Mouse (Mus musculus): ENCODE measurements at regions not wholly inside any gene's neighbourhood (a gene's known extent, or its start where the extent isn't known, plus 50 kb on each side); places are given as distances from the start of the nearest gene placed in this dataset.

DNA sequence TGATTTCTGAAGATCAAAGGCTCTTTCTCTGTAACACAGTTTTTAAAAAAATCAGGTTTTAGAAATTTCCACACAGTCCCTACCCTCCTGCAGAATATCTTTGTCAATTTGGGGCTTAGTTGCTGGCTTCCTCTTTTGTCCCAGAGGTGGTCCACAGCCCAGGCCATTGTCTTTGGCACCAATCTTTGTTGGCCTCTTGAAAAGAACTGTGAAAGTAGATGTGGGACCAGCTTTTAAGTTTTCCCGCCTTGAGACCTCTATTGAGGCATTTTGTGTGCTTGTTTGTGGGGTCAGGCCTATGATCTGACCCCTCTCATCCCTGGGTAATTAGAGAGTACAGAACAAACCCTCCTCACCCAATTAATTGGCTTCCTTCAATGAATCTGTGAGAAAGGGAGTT lies 523.9 kb upstream of the Tnc start:
- H3K9me3 ChIP-seq (ENCODE audit: control insufficient read depth, low read length) = no peaks in the 10 kb centered on the region
- H3K27ac ChIP-seq (replicated peaks; ENCODE audit: low read depth, low read length) = no peak overlapping the region
- DNase-seq = no peak
- WGBS = 21% methylated on average over 1 of the region's 1 CpGs
- H3K4me1 ChIP-seq (ENCODE audit: control insufficient read depth, insufficient read depth, low read length) = no peaks in the 10 kb centered on the region
- no peaks in the 10 kb centered on the region for H3K27me3 ChIP-seq (ENCODE audit: control insufficient read depth, insufficient read depth, low read length)
- H3K4me2 ChIP-seq (ENCODE audit: low read length) = no peak overlapping the region
- H3K36me3 ChIP-seq (ENCODE audit: control insufficient read depth, insufficient read depth, low read length) = no peaks in the 10 kb centered on the region
- no peak overlapping the region for H3K4me3 ChIP-seq (replicated peaks; ENCODE audit: low read depth, low read length)
- H3K9ac ChIP-seq (replicated peaks; ENCODE audit: low read length) = no peak overlapping the region
- no peak for ATAC-seq (ENCODE audit: low FRiP score, low TSS enrichment)

DNA sequence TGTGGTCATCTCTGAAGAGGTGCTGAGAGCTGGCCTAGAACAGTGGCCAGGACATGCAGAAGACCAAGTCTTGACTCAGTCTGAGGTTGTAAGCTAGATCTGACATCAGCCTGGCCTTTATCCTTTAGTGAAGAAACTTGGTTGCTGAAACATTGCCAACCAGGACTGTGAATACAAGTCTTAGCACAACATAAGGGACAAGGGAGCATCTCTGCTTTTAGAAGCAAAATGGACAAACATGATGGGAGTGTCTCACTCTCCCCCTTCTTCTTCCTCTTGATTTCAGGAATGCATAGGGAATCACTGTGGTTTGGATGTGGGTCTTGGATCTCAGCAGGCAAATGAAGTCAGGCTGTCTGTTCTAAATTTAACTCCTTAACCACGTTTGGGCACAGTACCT lies 529.1 kb upstream of the Tnc start:
- WGBS = 51% methylated on average over 1 of the region's 1 CpGs
- H3K4me3 ChIP-seq (replicated peaks; ENCODE audit: low read depth, low read length) = no peak overlapping the region
- H3K4me2 ChIP-seq (ENCODE audit: low read length) = no peak overlapping the region
- DNase-seq = no peak
- no peak overlapping the region for H3K9ac ChIP-seq (replicated peaks; ENCODE audit: low read length)
- no peaks in the 10 kb centered on the region for H3K27me3 ChIP-seq (ENCODE audit: control insufficient read depth, insufficient read depth, low read length)
- no peaks in the 10 kb centered on the region for H3K4me1 ChIP-seq (ENCODE audit: control insufficient read depth, insufficient read depth, low read length)
- no peaks in the 10 kb centered on the region for H3K9me3 ChIP-seq (ENCODE audit: control insufficient read depth, low read length)
- no peak overlapping the region for H3K27ac ChIP-seq (replicated peaks; ENCODE audit: low read depth, low read length)
- no peak for ATAC-seq (ENCODE audit: low FRiP score, low TSS enrichment)
- no peaks in the 10 kb centered on the region for H3K36me3 ChIP-seq (ENCODE audit: control insufficient read depth, insufficient read depth, low read length)

DNA sequence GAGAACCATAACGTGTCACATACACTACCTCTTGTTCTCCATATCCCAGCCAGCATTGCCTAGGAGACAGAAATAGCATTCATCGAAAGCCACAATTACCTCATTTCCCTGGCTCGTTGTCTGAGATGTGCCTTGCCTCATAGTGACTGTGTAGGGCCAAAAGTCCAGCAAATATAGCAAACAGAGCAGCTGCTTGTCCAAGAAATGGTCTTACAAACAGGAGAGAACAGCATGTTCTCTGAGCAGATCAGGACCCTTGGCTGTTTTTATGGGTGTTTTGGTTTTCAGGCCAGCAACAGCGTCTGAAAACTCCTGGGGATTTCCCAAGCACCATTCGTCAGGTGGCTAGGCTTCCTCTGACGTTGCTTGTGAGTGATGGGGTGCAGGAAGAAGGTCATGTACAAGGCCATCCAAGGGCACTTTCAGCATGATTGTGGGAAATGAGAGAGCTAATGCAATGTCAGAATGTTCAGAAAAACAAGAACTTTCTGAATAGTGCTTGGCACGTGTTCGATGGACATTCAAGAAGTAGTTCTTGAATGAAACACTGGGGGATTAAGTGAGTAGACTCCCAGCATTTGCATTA lies 528.9 kb upstream of the Pappa start:
- 84% methylated on average over 8 of the region's 8 CpGs for WGBS

DNA sequence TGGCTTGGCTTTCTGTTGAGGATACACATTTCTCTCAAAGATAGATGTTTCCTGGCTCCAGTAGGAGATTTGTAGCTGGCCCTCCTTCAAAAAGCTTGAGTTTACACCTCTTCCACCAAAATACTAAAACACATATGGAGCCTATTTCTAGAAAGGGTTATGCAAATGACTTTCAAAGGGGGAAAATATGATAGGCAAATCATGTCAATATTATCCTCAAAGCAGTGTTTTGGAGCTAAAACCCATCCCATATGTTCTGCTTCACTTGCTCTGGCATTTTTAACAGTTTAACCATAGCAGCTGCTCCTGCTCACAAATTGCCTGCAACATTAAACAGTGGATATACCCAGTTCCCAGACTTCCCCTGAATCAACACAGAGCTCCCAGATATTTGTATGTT lies 525.5 kb upstream of the Pappa start:
- no peaks in the 10 kb centered on the region for H3K9me3 ChIP-seq (ENCODE audit: control insufficient read depth, low read length)
- H3K9ac ChIP-seq (replicated peaks; ENCODE audit: low read length) = no peak overlapping the region
- no peaks in the 10 kb centered on the region for H3K36me3 ChIP-seq (ENCODE audit: control insufficient read depth, insufficient read depth, low read length)
- H3K27ac ChIP-seq (replicated peaks; ENCODE audit: low read depth, low read length) = no peak overlapping the region
- H3K4me1 ChIP-seq (ENCODE audit: control insufficient read depth, insufficient read depth, low read length) = no peaks in the 10 kb centered on the region
- no peak for ATAC-seq (ENCODE audit: low FRiP score, low TSS enrichment)
- H3K4me2 ChIP-seq (ENCODE audit: low read length) = no peak overlapping the region
- DNase-seq = no peak
- no peak overlapping the region for H3K4me3 ChIP-seq (replicated peaks; ENCODE audit: low read depth, low read length)
- no peaks in the 10 kb centered on the region for H3K27me3 ChIP-seq (ENCODE audit: control insufficient read depth, insufficient read depth, low read length)

More for the DNA sequence above, 528.9 kb upstream of the Pappa start:
- no peaks in the 10 kb centered on the region for H3K36me3 ChIP-seq (ENCODE audit: control insufficient read depth, insufficient read depth, low read length)
- no peak overlapping the region for H3K27ac ChIP-seq (replicated peaks; ENCODE audit: low read depth, low read length)
- no peak overlapping the region for H3K4me2 ChIP-seq (ENCODE audit: low read length)
- ATAC-seq (ENCODE audit: low FRiP score, low TSS enrichment) (no peak), DNase-seq (no peak)
- H3K9me3 ChIP-seq (ENCODE audit: control insufficient read depth, low read length) = no peaks in the 10 kb centered on the region
- H3K4me3 ChIP-seq (replicated peaks; ENCODE audit: low read depth, low read length) = no peak overlapping the region
- H3K27me3 ChIP-seq (ENCODE audit: control insufficient read depth, insufficient read depth, low read length) = no peaks in the 10 kb centered on the region
- no peaks in the 10 kb centered on the region for H3K4me1 ChIP-seq (ENCODE audit: control insufficient read depth, insufficient read depth, low read length)
- no peak overlapping the region for H3K9ac ChIP-seq (replicated peaks; ENCODE audit: low read length)

GRCm38 (mm10) chr4:64599222-64599621 lies 524.8 kb upstream of the Pappa start:
- Histone ChIP-seq H3K4me1 (ENCODE audit: control insufficient read depth, insufficient read depth, low read length) (no peaks in the 10 kb centered on the region), H3K9ac (replicated peaks; ENCODE audit: low read length) (no peak overlapping the region), H3K4me3 (replicated peaks; ENCODE audit: low read depth, low read length) (no peak overlapping the region), H3K36me3 (ENCODE audit: control insufficient read depth, insufficient read depth, low read length) (no peaks in the 10 kb centered on the region), H3K9me3 (ENCODE audit: control insufficient read depth, low read length) (no peaks in the 10 kb centered on the region), H3K4me2 (ENCODE audit: low read length) (no peak overlapping the region), H3K27ac (replicated peaks; ENCODE audit: low read depth, low read length) (no peak overlapping the region), H3K27me3 (ENCODE audit: control insufficient read depth, insufficient read depth, low read length) (no peaks in the 10 kb centered on the region)
- 85% methylated on average over 4 of the region's 4 CpGs for WGBS
- ATAC-seq (ENCODE audit: low FRiP score, low TSS enrichment) (no peak), DNase-seq (no peak)

GRCm38 (mm10) chr4:64622771-64623170 lies 501.2 kb upstream of the Pappa start:
- H3K4me3 ChIP-seq (replicated peaks; ENCODE audit: low read depth, low read length) = no peak overlapping the region
- ATAC-seq (ENCODE audit: low FRiP score, low TSS enrichment) = no peak

GRCm38 (mm10) chr4:64632189-64632588 lies 491.8 kb upstream of the Pappa start:
- Histone ChIP-seq H3K27me3 (ENCODE audit: control insufficient read depth, insufficient read depth, low read length) (no peaks in the 10 kb centered on the region), H3K4me3 (replicated peaks; ENCODE audit: low read depth, low read length) (no peak overlapping the region), H3K4me2 (ENCODE audit: low read length) (no peak overlapping the region), H3K9me3 (ENCODE audit: control insufficient read depth, low read length) (no peaks in the 10 kb centered on the region), H3K9ac (replicated peaks; ENCODE audit: low read length) (no peak overlapping the region), H3K36me3 (ENCODE audit: control insufficient read depth, insufficient read depth, low read length) (no peaks in the 10 kb centered on the region), H3K27ac (replicated peaks; ENCODE audit: low read depth, low read length) (no peak overlapping the region), H3K4me1 (ENCODE audit: control insufficient read depth, insufficient read depth, low read length) (no peaks in the 10 kb centered on the region)
- WGBS = 63% methylated on average over 1 of the region's 1 CpGs
- ATAC-seq (ENCODE audit: low FRiP score, low TSS enrichment) (no peak), DNase-seq (no peak)

More at GRCm38 (mm10) chr4:64622771-64623170, 501.2 kb upstream of the Pappa start:
- H3K27me3 ChIP-seq (ENCODE audit: control insufficient read depth, insufficient read depth, low read length) = no peaks in the 10 kb centered on the region
- H3K9me3 ChIP-seq (ENCODE audit: control insufficient read depth, low read length) = no peaks in the 10 kb centered on the region
- H3K9ac ChIP-seq (replicated peaks; ENCODE audit: low read length) = no peak overlapping the region
- H3K4me2 ChIP-seq (ENCODE audit: low read length) = no peak overlapping the region
- no peaks in the 10 kb centered on the region for H3K4me1 ChIP-seq (ENCODE audit: control insufficient read depth, insufficient read depth, low read length)
- DNase-seq = no peak
- no peaks in the 10 kb centered on the region for H3K36me3 ChIP-seq (ENCODE audit: control insufficient read depth, insufficient read depth, low read length)
- H3K27ac ChIP-seq (replicated peaks; ENCODE audit: low read depth, low read length) = no peak overlapping the region

GRCm38 (mm10) chr4:64635256-64635962 lies 488.6 kb upstream of the Pappa start:
- no peak overlapping the region for H3K9ac ChIP-seq (replicated peaks; ENCODE audit: low read length)
- no peaks in the 10 kb centered on the region for H3K27me3 ChIP-seq (ENCODE audit: control insufficient read depth, insufficient read depth, low read length)
- H3K4me1 ChIP-seq (ENCODE audit: control insufficient read depth, insufficient read depth, low read length) = no peaks in the 10 kb centered on the region
- H3K4me3 ChIP-seq (replicated peaks; ENCODE audit: low read depth, low read length) = no peak overlapping the region
- H3K9me3 ChIP-seq (ENCODE audit: control insufficient read depth, low read length) = no peaks in the 10 kb centered on the region
- no peak for DNase-seq
- H3K27ac ChIP-seq (replicated peaks; ENCODE audit: low read depth, low read length) = no peak overlapping the region
- 90% methylated on average over 2 of the region's 2 CpGs for WGBS
- H3K36me3 ChIP-seq (ENCODE audit: control insufficient read depth, insufficient read depth, low read length) = no peaks in the 10 kb centered on the region
- H3K4me2 ChIP-seq (ENCODE audit: low read length) = no peak overlapping the region
- ATAC-seq (ENCODE audit: low FRiP score, low TSS enrichment) = no peak

- 88% methylated on average over 3 of the region's 3 CpGs for WGBS
- ATAC-seq (ENCODE audit: low FRiP score, low TSS enrichment) = no peak
Measured at GRCm38 (mm10) chr4:64640056-64640455, 483.9 kb upstream of the Pappa start.

More at GRCm38 (mm10) chr4:64640056-64640455, 483.9 kb upstream of the Pappa start:
- H3K9me3 ChIP-seq (ENCODE audit: control insufficient read depth, low read length) = no peaks in the 10 kb centered on the region
- no peak overlapping the region for H3K9ac ChIP-seq (replicated peaks; ENCODE audit: low read length)
- no peak overlapping the region for H3K4me2 ChIP-seq (ENCODE audit: low read length)
- H3K27me3 ChIP-seq (ENCODE audit: control insufficient read depth, insufficient read depth, low read length) = no peaks in the 10 kb centered on the region
- no peaks in the 10 kb centered on the region for H3K4me1 ChIP-seq (ENCODE audit: control insufficient read depth, insufficient read depth, low read length)
- H3K4me3 ChIP-seq (replicated peaks; ENCODE audit: low read depth, low read length) = no peak overlapping the region
- H3K36me3 ChIP-seq (ENCODE audit: control insufficient read depth, insufficient read depth, low read length) = no peaks in the 10 kb centered on the region
- no peak overlapping the region for H3K27ac ChIP-seq (replicated peaks; ENCODE audit: low read depth, low read length)
- DNase-seq = no peak

Measured in midbrain, embryonic 14.5 days (tissue).